Mouse (Mus musculus) urinary bladder, adult 2 months (tissue): ENCODE measurements around the gene Wfdc8. TPM values are rescaled to one million over a fixed set of nuclear protein-coding genes. Genes with fewer than 3 reads are reported as not detected.

ENCODE experiments used
- DNase-seq: peaks from one replicate; pipeline ENCODE4 v3.0.0; 2022; ENCODE audit warnings: low spot score
- polyA plus RNA-seq: library from polyadenylated mRNA; depleted of rRNA; stranded (reverse); fragments of >200 nt; gene quantifications from 2 replicates; pipeline ENCODE4 v1.2.3, GENCODE M21; 2012; rRNA removed

Gene Wfdc8
- polyA plus RNA-seq, 1 experiment = not detected

DNA sequence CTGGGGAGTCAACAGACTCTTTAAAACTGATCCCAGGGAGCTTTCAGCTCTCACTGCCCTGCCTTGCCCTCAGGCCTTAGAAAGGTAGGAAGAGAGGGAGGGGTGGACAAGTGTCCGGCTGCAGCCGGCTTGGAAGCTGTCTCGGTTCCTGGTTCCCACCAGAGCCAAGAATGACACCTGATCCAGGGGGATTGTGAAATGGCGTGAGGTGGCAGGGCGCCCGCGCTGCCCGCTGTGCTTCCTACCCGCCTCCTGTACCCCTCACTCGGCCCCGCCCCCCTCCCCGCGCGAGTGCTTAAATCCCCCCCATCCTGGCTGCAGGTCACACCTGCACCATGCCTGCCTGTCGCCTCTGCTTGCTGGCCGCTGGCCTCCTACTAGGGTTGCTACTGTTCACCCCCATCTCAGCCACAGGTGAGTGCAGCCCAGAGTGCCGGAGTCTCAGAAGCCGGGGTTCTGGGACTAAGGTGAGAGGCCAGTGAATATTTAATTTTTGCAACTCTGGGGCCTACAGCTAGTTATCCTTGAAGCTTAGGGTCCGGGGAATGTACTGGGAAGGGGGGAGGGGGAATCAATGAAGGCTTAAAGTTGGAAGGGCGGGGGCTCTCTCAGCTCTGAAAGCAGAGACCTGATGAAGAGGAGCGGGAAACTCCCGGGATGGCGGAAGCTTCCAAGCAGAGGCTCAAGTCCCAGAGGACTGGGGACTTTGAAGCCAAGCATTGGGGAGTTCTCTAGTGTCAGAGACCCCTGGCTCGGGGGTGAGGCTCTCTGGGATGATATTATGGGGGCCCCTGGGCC, 50.8 kb downstream of the Wfdc8 start, which contains the start of gene Wfdc2:
TSS of gene Wfdc2 (plus strand) at position 23 of the 798 bp plus-strand sequence.
- DNase-seq = peak; percentile 57

DNA sequence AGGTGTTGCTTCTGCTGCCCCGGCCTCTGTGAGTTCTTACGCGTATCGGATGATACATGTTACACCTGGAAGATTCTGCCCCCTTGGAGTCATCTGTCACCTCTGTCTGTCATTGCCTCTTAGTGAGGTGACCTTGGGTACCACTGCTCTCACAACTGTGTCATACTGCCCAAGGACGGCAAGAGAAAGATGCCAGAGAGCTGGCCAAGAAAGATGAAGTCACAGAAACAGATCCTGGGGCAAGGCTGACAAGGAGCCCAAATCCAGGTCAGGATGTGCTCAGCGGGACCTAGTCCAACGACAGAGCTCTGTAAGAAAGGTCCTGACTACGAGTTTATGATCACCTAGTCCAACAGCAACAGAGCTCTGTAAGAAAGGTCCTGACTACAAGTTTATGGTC, 53.3 kb downstream of the Wfdc8 start:
- DNase-seq = no peak

DNA sequence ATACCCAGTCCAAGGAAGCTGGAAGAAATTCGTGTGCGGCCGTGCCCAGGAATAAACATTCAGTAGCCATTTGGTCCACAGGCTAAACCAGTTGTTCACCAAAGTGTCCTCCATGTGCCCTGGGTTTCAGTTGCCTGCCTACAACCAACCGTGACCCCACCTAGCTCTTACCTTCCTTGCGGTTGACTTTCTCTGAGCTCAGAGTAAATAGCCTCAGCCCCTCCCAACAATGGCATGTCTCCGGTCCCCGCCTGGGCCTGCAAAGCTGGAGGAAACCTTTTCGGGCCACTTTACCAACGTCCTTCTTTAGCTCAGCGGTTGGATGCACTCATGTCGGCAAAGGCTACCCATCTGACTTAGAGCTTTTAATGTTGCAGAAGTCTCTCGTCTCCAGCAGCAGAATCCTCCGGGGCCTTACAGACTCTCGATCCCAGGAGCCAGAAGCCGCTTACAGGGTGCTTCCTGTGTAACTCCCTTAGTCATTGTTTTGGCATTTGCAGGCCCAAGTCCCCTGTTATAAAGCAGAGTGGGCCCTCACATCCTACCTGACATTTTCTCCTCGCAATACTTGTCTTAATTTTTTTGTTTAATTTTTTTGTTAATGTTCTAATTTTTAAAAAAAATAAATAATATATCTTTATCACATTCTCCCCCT, 54.3 kb downstream of the Wfdc8 start:
- DNase-seq = no peak

DNA sequence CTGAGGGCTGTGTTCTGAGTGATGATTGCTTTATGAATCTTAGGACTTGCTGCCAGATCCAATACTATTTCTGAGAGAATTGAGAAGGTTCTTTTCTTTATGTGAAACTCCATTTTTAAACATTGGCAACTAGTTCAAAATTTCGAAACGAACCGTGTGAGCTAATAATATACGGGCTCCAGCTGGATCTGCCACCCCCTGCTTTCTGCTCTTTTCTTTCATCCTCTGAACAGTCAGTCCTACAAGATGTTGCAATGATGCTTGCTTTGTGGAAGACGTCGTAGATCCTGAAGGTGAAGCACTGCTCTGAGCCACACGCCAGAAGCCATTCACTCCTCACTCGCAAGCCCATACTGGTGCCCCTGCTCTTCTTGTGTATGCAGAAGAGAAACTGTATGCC, 55.0 kb downstream of the Wfdc8 start:
- DNase-seq = no peak

DNA sequence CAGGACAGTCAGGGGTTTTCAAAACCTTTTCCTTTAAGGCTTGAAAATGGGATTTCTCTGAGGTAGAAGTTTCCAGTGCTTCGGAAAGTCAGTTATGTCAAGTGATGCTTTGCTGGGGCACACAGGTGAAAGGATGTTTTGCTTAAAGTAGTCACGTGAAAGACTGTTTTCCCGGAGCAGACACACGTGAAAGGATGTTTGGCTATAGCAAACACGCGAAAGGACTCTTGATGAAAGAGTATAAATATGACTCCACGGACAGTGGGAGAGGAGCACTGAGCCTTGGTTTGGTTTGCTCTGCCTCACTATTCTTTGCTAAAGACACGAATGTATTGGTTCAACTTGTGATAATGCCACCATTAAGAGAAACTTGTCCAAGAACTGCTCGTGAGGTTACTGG, 61.9 kb downstream of the Wfdc8 start:
- DNase-seq = no peak

DNA sequence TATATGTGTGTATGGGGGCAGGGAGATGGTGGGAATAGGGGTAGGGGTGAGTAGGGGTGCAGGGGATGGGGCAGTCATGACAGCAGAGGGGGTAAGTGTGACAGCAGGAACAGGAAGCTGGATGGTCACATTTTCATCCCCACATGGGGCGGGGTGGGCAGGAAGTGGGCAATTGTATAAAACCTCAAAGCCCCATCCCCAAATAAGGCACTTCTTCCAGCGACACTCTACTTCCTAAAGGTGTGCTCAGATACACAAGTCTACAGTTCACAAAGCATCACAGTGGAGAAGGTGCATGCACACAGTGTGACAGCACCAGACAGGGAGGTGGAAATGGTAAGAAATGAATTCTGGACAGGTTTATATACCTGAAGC, 62.5 kb downstream of the Wfdc8 start:
- no peak for DNase-seq

DNA sequence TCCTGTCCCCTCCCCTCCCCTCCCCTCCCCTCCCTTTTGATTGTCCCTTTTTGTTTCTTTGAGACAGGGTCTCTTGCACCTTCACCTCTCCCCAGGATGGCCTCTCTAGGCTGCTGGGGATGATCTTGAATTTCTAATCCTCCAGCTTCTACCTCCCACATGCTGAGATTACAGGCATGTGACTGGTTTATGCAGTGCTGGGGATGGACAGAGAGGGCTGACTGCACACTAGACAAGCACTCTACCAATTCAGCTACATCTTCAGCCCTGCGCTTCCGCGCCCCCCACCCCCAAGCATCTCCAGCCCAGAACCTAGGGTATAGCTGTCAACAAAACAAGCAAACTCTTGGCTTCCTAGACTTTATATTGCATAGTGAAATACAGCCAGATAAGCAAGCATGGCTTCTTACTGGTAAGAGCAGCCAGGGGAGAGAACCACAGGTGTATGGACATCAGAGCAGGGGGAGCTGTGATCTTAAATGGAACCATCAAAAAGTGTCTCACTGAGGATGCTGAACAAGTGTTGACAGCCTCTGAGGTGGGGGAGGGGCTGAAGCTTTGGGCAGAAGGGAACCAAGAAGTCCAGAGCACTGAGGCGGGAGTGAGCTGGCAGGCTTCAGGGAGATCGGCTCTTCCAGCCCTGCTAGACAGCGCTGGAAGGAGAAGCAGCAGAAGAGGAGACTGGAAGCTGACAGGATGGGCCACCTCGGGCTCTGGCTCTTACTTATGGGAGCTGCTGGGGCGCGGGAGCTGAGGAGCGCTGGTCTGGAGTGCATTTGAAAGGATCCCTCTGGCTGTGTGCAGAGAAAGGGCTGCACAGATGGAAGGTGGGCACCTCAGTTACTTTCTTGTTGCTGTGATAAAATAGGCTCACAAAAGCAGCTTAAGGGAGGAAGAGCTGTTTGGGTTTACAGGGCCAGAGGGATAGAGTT, 63.2 kb downstream of the Wfdc8 start:
- DNase-seq = no peak

DNA sequence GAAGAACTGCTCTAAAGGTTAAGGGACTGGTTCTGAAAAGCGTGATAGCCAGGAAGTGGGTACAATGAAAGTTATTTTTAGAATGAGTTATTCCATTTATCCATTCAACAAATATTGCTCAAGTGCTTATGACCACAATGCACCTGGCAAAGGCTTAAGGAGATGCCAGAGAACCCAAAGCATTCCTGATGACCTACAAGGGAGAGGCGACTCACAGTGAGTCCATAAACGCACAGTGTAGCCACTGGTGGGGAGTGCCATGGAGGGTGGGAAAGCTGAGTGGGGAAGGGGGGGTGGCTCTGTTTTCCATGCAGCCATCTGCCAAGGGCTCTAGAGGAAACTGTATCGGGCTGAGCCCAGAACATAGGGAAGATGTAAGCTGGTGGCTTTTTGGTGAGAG, 64.1 kb downstream of the Wfdc8 start:
- no peak for DNase-seq

Other genes starting within 250 kb of the Wfdc8 start
- gene Slpi, start 224.5 kb downstream of the Wfdc8 start, polyA plus RNA-seq = 28.3 and 42.1 TPM in 2 replicates
- gene Rbpjl, start 210.5 kb downstream of the Wfdc8 start, polyA plus RNA-seq = 0.01 TPM in 1 of 2 replicates, not detected in the other
- gene Matn4, start 208.5 kb downstream of the Wfdc8 start, polyA plus RNA-seq = 3.1 and 3.4 TPM in 2 replicates
- gene Sdc4, start 169.7 kb downstream of the Wfdc8 start, polyA plus RNA-seq = 150 and 162 TPM in 2 replicates
- gene Sys1, start 156.7 kb downstream of the Wfdc8 start, polyA plus RNA-seq = 38.9 and 45.9 TPM in 2 replicates
- 3.0 and 4.4 TPM in 2 replicates for gene Gm20458, start 152.7 kb downstream of the Wfdc8 start, polyA plus RNA-seq
- not detected in 2 replicates for gene Trp53tg5, start 139.9 kb downstream of the Wfdc8 start, polyA plus RNA-seq
- 124 and 133 TPM in 2 replicates for gene Dbndd2, start 127.5 kb downstream of the Wfdc8 start, polyA plus RNA-seq
- 55.9 and 71.5 TPM in 2 replicates for gene Pigt, start 116.1 kb downstream of the Wfdc8 start, polyA plus RNA-seq
- gene Wfdc2, start 51.2 kb downstream of the Wfdc8 start, polyA plus RNA-seq = 775 and 802 TPM in 2 replicates
- 0.14 and 0.31 TPM in 2 replicates for gene Spint3, start 40.2 kb downstream of the Wfdc8 start, polyA plus RNA-seq
- gene Wfdc6a, start 28.2 kb downstream of the Wfdc8 start, polyA plus RNA-seq = 1.3 and 2.0 TPM in 2 replicates
- gene Eppin, start 20.0 kb downstream of the Wfdc8 start, polyA plus RNA-seq = not detected in 2 replicates
- not detected in 2 replicates for gene Wfdc6b, start 104 bp downstream of the Wfdc8 start, polyA plus RNA-seq
- not detected in 2 replicates for gene Wfdc16, start 25.2 kb upstream of the Wfdc8 start, polyA plus RNA-seq
- 4.9 and 7.1 TPM in 2 replicates for gene Wfdc10, start 42.4 kb upstream of the Wfdc8 start, polyA plus RNA-seq
- not detected in 2 replicates for gene Wfdc9, start 43.0 kb upstream of the Wfdc8 start, polyA plus RNA-seq
- gene Wfdc11, start 60.5 kb upstream of the Wfdc8 start, polyA plus RNA-seq = not detected in 2 replicates
- 1.1 and 1.2 TPM in 2 replicates for gene Wfdc13, start 71.5 kb upstream of the Wfdc8 start, polyA plus RNA-seq
- not detected in 2 replicates for gene Spint4, start 84.9 kb upstream of the Wfdc8 start, polyA plus RNA-seq
- not detected in 2 replicates for gene Spint5, start 101.7 kb upstream of the Wfdc8 start, polyA plus RNA-seq
- gene Wfdc3, start 132.3 kb upstream of the Wfdc8 start, polyA plus RNA-seq = 0.81 and 0.96 TPM in 2 replicates
- gene Dnttip1, start 132.4 kb upstream of the Wfdc8 start, polyA plus RNA-seq = 36.1 and 36.7 TPM in 2 replicates
- 7.3 and 7.9 TPM in 2 replicates for gene Ube2c, start 156.3 kb upstream of the Wfdc8 start, polyA plus RNA-seq
- gene Tnnc2, start 166.3 kb upstream of the Wfdc8 start, polyA plus RNA-seq = 21.9 and 26.7 TPM in 2 replicates
- 24.4 and 29.0 TPM in 2 replicates for gene Snx21, start 172.2 kb upstream of the Wfdc8 start, polyA plus RNA-seq
- 37.5 and 45.7 TPM in 2 replicates for gene Acot8, start 191.3 kb upstream of the Wfdc8 start, polyA plus RNA-seq
- 5.3 and 6.2 TPM in 2 replicates for gene Zswim3, start 191.5 kb upstream of the Wfdc8 start, polyA plus RNA-seq
- 5.4 and 8.1 TPM in 2 replicates for gene Zswim1, start 209.1 kb upstream of the Wfdc8 start, polyA plus RNA-seq
- gene Spata25, start 214.9 kb upstream of the Wfdc8 start, polyA plus RNA-seq = 0.13 TPM in 1 of 2 replicates, not detected in the other
- 200 and 235 TPM in 2 replicates for gene Ctsa, start 219.2 kb upstream of the Wfdc8 start, polyA plus RNA-seq
- gene Neurl2, start 219.8 kb upstream of the Wfdc8 start, polyA plus RNA-seq = 12.5 and 15.3 TPM in 2 replicates
- gene Pltp, start 244.1 kb upstream of the Wfdc8 start, polyA plus RNA-seq = 247 and 252 TPM in 2 replicates